Mouse (Mus musculus): ENCODE measurements around the gene Arl8a. TPM values are rescaled to one million over a fixed set of nuclear protein-coding genes. Genes with fewer than 3 reads are reported as not detected.
"Not testable (repeated sequence)": the region's sequence is repeated elsewhere in the genome, so short reads cannot be mapped to it uniquely, and the experiment has no call there.

Gene Arl8a
- polyA plus RNA-seq, 1 experiment from 2014 or later, result 40.8 TPM

- ATAC-seq (ENCODE audit: insufficient number of reproducible peaks, low FRiP score, low TSS enrichment, low read depth), result no peak
- Histone ChIP-seq H3K4me3 (ENCODE audit: low read depth, low read length) (no peak overlapping the region), H3K27me3 (ENCODE audit: control insufficient read depth, insufficient read depth, low read length) (no peaks in the 10 kb centered on the region), H3K36me3 (ENCODE audit: control insufficient read depth, insufficient read depth, low read length) (no peaks in the 10 kb centered on the region), H3K27ac (replicated peaks; ENCODE audit: low read depth, low read length) (no peak overlapping the region), H3K9ac (ENCODE audit: low read length) (no peak overlapping the region), H3K9me3 (ENCODE audit: control insufficient read depth, low read length) (no peaks in the 10 kb centered on the region), H3K4me1 (ENCODE audit: control insufficient read depth, insufficient read depth, low read length) (no peaks in the 10 kb centered on the region), H3K4me2 (ENCODE audit: low read depth, severe bottlenecking) (no peak overlapping the region)
- no peak for DNase-seq (ENCODE audit: low spot score)
- 42% methylated on average over 8 of the region's 8 CpGs for WGBS
Observed at GRCm38 (mm10) chr1:135186427-135186826, 39.8 kb downstream of the Arl8a start.

GRCm38 (mm10) chr1:135187016-135187415 lies 40.4 kb downstream of the Arl8a start:
- not testable (repeated sequence) for H3K4me3 ChIP-seq (ENCODE audit: low read depth, low read length); H3K4me1 ChIP-seq (ENCODE audit: control insufficient read depth, insufficient read depth, low read length); H3K9ac ChIP-seq (ENCODE audit: low read length); H3K27me3 ChIP-seq (ENCODE audit: control insufficient read depth, insufficient read depth, low read length); H3K9me3 ChIP-seq (ENCODE audit: control insufficient read depth, low read length); H3K36me3 ChIP-seq (ENCODE audit: control insufficient read depth, insufficient read depth, low read length); DNase-seq (ENCODE audit: low spot score); H3K4me2 ChIP-seq (ENCODE audit: low read depth, severe bottlenecking); H3K27ac ChIP-seq (replicated peaks; ENCODE audit: low read depth, low read length); ATAC-seq (ENCODE audit: insufficient number of reproducible peaks, low FRiP score, low TSS enrichment, low read depth)
- 41% methylated on average over 2 of the region's 2 CpGs for WGBS

- no peak overlapping the region for H3K27ac ChIP-seq (replicated peaks; ENCODE audit: low read depth, low read length)
- no peak overlapping the region for H3K4me2 ChIP-seq (ENCODE audit: low read depth, severe bottlenecking)
- H3K36me3 ChIP-seq (ENCODE audit: control insufficient read depth, insufficient read depth, low read length), result no peaks in the 10 kb centered on the region
- H3K4me1 ChIP-seq (ENCODE audit: control insufficient read depth, insufficient read depth, low read length), result no peaks in the 10 kb centered on the region
- no peak overlapping the region for H3K9ac ChIP-seq (ENCODE audit: low read length)
- 51% methylated on average over 3 of the region's 3 CpGs for WGBS
- ATAC-seq (ENCODE audit: insufficient number of reproducible peaks, low FRiP score, low TSS enrichment, low read depth) (no peak), DNase-seq (ENCODE audit: low spot score) (no peak)
- H3K4me3 ChIP-seq (ENCODE audit: low read depth, low read length), result no peak overlapping the region
- H3K27me3 ChIP-seq (ENCODE audit: control insufficient read depth, insufficient read depth, low read length), result no peaks in the 10 kb centered on the region
- H3K9me3 ChIP-seq (ENCODE audit: control insufficient read depth, low read length), result no peaks in the 10 kb centered on the region
Observed at GRCm38 (mm10) chr1:135188197-135188596, 41.6 kb downstream of the Arl8a start.

GRCm38 (mm10) chr1:135189186-135189585 lies 42.6 kb downstream of the Arl8a start:
- Histone ChIP-seq H3K27ac (replicated peaks; ENCODE audit: low read depth, low read length) (no peak overlapping the region), H3K27me3 (ENCODE audit: control insufficient read depth, insufficient read depth, low read length) (no peaks in the 10 kb centered on the region), H3K4me2 (ENCODE audit: low read depth, severe bottlenecking) (no peak overlapping the region), H3K4me1 (ENCODE audit: control insufficient read depth, insufficient read depth, low read length) (no peaks in the 10 kb centered on the region), H3K4me3 (ENCODE audit: low read depth, low read length) (no peak overlapping the region), H3K9me3 (ENCODE audit: control insufficient read depth, low read length) (no peaks in the 10 kb centered on the region), H3K9ac (ENCODE audit: low read length) (no peak overlapping the region), H3K36me3 (ENCODE audit: control insufficient read depth, insufficient read depth, low read length) (no peaks in the 10 kb centered on the region)
- ATAC-seq (ENCODE audit: insufficient number of reproducible peaks, low FRiP score, low TSS enrichment, low read depth) (no peak), DNase-seq (ENCODE audit: low spot score) (no peak)
- 89% methylated on average over 4 of the region's 4 CpGs for WGBS

- DNase-seq (ENCODE audit: low spot score); ATAC-seq (ENCODE audit: insufficient number of reproducible peaks, low FRiP score, low TSS enrichment, low read depth); H3K9ac ChIP-seq (ENCODE audit: low read length); H3K36me3 ChIP-seq (ENCODE audit: control insufficient read depth, insufficient read depth, low read length); H3K4me2 ChIP-seq (ENCODE audit: low read depth, severe bottlenecking); H3K4me3 ChIP-seq (ENCODE audit: low read depth, low read length); H3K27ac ChIP-seq (replicated peaks; ENCODE audit: low read depth, low read length); H3K9me3 ChIP-seq (ENCODE audit: control insufficient read depth, low read length); H3K4me1 ChIP-seq (ENCODE audit: control insufficient read depth, insufficient read depth, low read length); H3K27me3 ChIP-seq (ENCODE audit: control insufficient read depth, insufficient read depth, low read length): not testable (repeated sequence)
- WGBS, result 74% methylated on average over 5 of the region's 5 CpGs
Observed at GRCm38 (mm10) chr1:135194335-135194734, 47.7 kb downstream of the Arl8a start.

GRCm38 (mm10) chr1:135195907-135196440 lies 49.4 kb downstream of the Arl8a start:
- Histone ChIP-seq H3K4me2 (ENCODE audit: low read depth, severe bottlenecking) (no peak overlapping the region), H3K36me3 (ENCODE audit: control insufficient read depth, insufficient read depth, low read length) (no peaks in the 10 kb centered on the region), H3K27me3 (ENCODE audit: control insufficient read depth, insufficient read depth, low read length) (no peaks in the 10 kb centered on the region), H3K9me3 (ENCODE audit: control insufficient read depth, low read length) (no peaks in the 10 kb centered on the region), H3K9ac (ENCODE audit: low read length) (no peak overlapping the region), H3K4me1 (ENCODE audit: control insufficient read depth, insufficient read depth, low read length) (peaks cover 13% of the 10 kb centered on the region), H3K4me3 (ENCODE audit: low read depth, low read length) (no peak overlapping the region), H3K27ac (replicated peaks; ENCODE audit: low read depth, low read length) (no peak overlapping the region)
- ATAC-seq (ENCODE audit: insufficient number of reproducible peaks, low FRiP score, low TSS enrichment, low read depth), result no peak
- WGBS, result 73% methylated on average over 6 of the region's 6 CpGs
- DNase-seq (ENCODE audit: low spot score), result no peak

GRCm38 (mm10) chr1:135198412-135198811 lies 51.8 kb downstream of the Arl8a start:
- DNase-seq (ENCODE audit: low spot score) (no peak), ATAC-seq (ENCODE audit: insufficient number of reproducible peaks, low FRiP score, low TSS enrichment, low read depth) (no peak)
- Histone ChIP-seq H3K4me1 (ENCODE audit: control insufficient read depth, insufficient read depth, low read length) (peaks cover 16% of the 10 kb centered on the region), H3K4me3 (ENCODE audit: low read depth, low read length) (no peak overlapping the region), H3K9me3 (ENCODE audit: control insufficient read depth, low read length) (no peaks in the 10 kb centered on the region), H3K27ac (replicated peaks; ENCODE audit: low read depth, low read length) (no peak overlapping the region; the same call in 1 of the 2 replicates), H3K9ac (ENCODE audit: low read length) (peak overlapping the region; percentile 55; the same call in 1 of the 2 replicates), H3K27me3 (ENCODE audit: control insufficient read depth, insufficient read depth, low read length) (no peaks in the 10 kb centered on the region), H3K4me2 (ENCODE audit: low read depth, severe bottlenecking) (no peak overlapping the region), H3K36me3 (ENCODE audit: control insufficient read depth, insufficient read depth, low read length) (no peaks in the 10 kb centered on the region)
- 44% methylated on average over 5 of the region's 5 CpGs for WGBS

- DNase-seq (ENCODE audit: low spot score), result peak; percentile 73
Observed at GRCm38 (mm10) chr1:135199014-135199819, 52.6 kb downstream of the Arl8a start.

More at GRCm38 (mm10) chr1:135199014-135199819, 52.6 kb downstream of the Arl8a start:
- peak overlapping the region; percentile 55 for H3K9ac ChIP-seq (ENCODE audit: low read length)
- 3% methylated on average over 21 of the region's 21 CpGs for WGBS
- peak overlapping the region; percentile 44 for H3K4me2 ChIP-seq (ENCODE audit: low read depth, severe bottlenecking)
- peaks cover 16% of the 10 kb centered on the region for H3K4me1 ChIP-seq (ENCODE audit: control insufficient read depth, insufficient read depth, low read length)
- peak overlapping the region; percentile 32 for H3K27ac ChIP-seq (replicated peaks; ENCODE audit: low read depth, low read length)
- peak; percentile 77 for ATAC-seq (ENCODE audit: insufficient number of reproducible peaks, low FRiP score, low TSS enrichment, low read depth)
- H3K4me3 ChIP-seq (ENCODE audit: low read depth, low read length), result 0 out of 2 replicates have a peak overlapping the region, but pooled peaks have one; percentile 12
- H3K27me3 ChIP-seq (ENCODE audit: control insufficient read depth, insufficient read depth, low read length), result no peaks in the 10 kb centered on the region
- no peaks in the 10 kb centered on the region for H3K36me3 ChIP-seq (ENCODE audit: control insufficient read depth, insufficient read depth, low read length)
- H3K9me3 ChIP-seq (ENCODE audit: control insufficient read depth, low read length), result no peaks in the 10 kb centered on the region; the same call in 1 of the 2 replicates
